Mouse (Mus musculus): ENCODE results near the gene Gli2. TPM values are rescaled to one million over a fixed set of nuclear protein-coding genes. Genes with fewer than 3 reads are reported as not detected.

Gene Gli2
- total and polyA plus RNA-seq, 3 experiments, result 0.11 TPM; not detected in 2

- H3K4me3 ChIP-seq (ENCODE audit: low read depth, low read length), result no peak overlapping the region
- TF ChIP-seq GATA1 (IDR thresholded peaks at IDR 0.05; ENCODE audit: borderline replicate concordance, low read length), result no peak
- TF ChIP-seq TAL1 (conservative IDR thresholded peaks at IDR 0.05; ENCODE audit: low read depth, low read length), result no peak
- no peak for TF ChIP-seq CTCF (IDR thresholded peaks at IDR 0.05; ENCODE audit: low read depth, low read length)
- no peak for TF ChIP-seq POLR2AphosphoS5 (IDR thresholded peaks at IDR 0.05; ENCODE audit: insufficient replicate concordance, low read depth, low read length)
- no peak for TF ChIP-seq GATA2 (IDR thresholded peaks at IDR 0.05; ENCODE audit: borderline replicate concordance, low read depth, low read length)
- DNase-seq (ENCODE audit: low spot score) (no peak), ATAC-seq (ENCODE audit: extremely low read depth, insufficient number of reproducible peaks, low FRiP score, poor library complexity, severe bottlenecking) (no peak)
- peaks cover 79% of the 10 kb centered on the region for H3K9me3 ChIP-seq (replicated peaks)
- no peaks in the 10 kb centered on the region for H3K4me1 ChIP-seq (ENCODE audit: insufficient read depth, low read depth, low read length)
- H3K27me3 ChIP-seq (ENCODE audit: insufficient read depth, low read length), result no peaks in the 10 kb centered on the region
- H3K36me3 ChIP-seq (replicated peaks), result no peaks in the 10 kb centered on the region
Observed at GRCm38 (mm10) chr1:118993775-118994174, 59.6 kb downstream of the Gli2 start.

- ATAC-seq (ENCODE audit: extremely low read depth, insufficient number of reproducible peaks, low FRiP score, poor library complexity, severe bottlenecking) (no peak), DNase-seq (ENCODE audit: low spot score) (no peak)
- Histone ChIP-seq H3K4me3 (ENCODE audit: low read depth, low read length) (no peak overlapping the region), H3K27me3 (ENCODE audit: insufficient read depth, low read length) (no peaks in the 10 kb centered on the region; the same call in 1 of the 2 replicates), H3K9me3 (replicated peaks) (peaks cover 83% of the 10 kb centered on the region), H3K36me3 (replicated peaks) (no peaks in the 10 kb centered on the region), H3K4me1 (ENCODE audit: insufficient read depth, low read depth, low read length) (no peaks in the 10 kb centered on the region)
- TF ChIP-seq TAL1 (conservative IDR thresholded peaks at IDR 0.05; ENCODE audit: low read depth, low read length) (no peak), GATA1 (IDR thresholded peaks at IDR 0.05; ENCODE audit: borderline replicate concordance, low read length) (no peak), CTCF (IDR thresholded peaks at IDR 0.05; ENCODE audit: low read depth, low read length) (no peak), POLR2AphosphoS5 (IDR thresholded peaks at IDR 0.05; ENCODE audit: insufficient replicate concordance, low read depth, low read length) (no peak), GATA2 (IDR thresholded peaks at IDR 0.05; ENCODE audit: borderline replicate concordance, low read depth, low read length) (no peak)
Observed at GRCm38 (mm10) chr1:118988331-118988730, 65.1 kb downstream of the Gli2 start.

- H3K36me3 ChIP-seq (replicated peaks), result no peaks in the 10 kb centered on the region
- TF ChIP-seq POLR2AphosphoS5 (IDR thresholded peaks at IDR 0.05; ENCODE audit: insufficient replicate concordance, low read depth, low read length) (no peak), TAL1 (conservative IDR thresholded peaks at IDR 0.05; ENCODE audit: low read depth, low read length) (no peak), GATA2 (IDR thresholded peaks at IDR 0.05; ENCODE audit: borderline replicate concordance, low read depth, low read length) (no peak), GATA1 (IDR thresholded peaks at IDR 0.05; ENCODE audit: borderline replicate concordance, low read length) (no peak), CTCF (IDR thresholded peaks at IDR 0.05; ENCODE audit: low read depth, low read length) (no peak)
Observed at GRCm38 (mm10) chr1:118987538-118987937, 65.9 kb downstream of the Gli2 start.

GRCm38 (mm10) chr1:118983389-118983788 lies 70.0 kb downstream of the Gli2 start:
- ATAC-seq (ENCODE audit: extremely low read depth, insufficient number of reproducible peaks, low FRiP score, poor library complexity, severe bottlenecking), result no peak
- no peak for TF ChIP-seq GATA1 (IDR thresholded peaks at IDR 0.05; ENCODE audit: borderline replicate concordance, low read length)
- TF ChIP-seq GATA2 (IDR thresholded peaks at IDR 0.05; ENCODE audit: borderline replicate concordance, low read depth, low read length), result no peak
- no peak for TF ChIP-seq POLR2AphosphoS5 (IDR thresholded peaks at IDR 0.05; ENCODE audit: insufficient replicate concordance, low read depth, low read length)
- no peak for TF ChIP-seq CTCF (IDR thresholded peaks at IDR 0.05; ENCODE audit: low read depth, low read length)
- no peak for TF ChIP-seq TAL1 (conservative IDR thresholded peaks at IDR 0.05; ENCODE audit: low read depth, low read length)
- Histone ChIP-seq H3K27me3 (ENCODE audit: insufficient read depth, low read length) (no peaks in the 10 kb centered on the region; the same call in 1 of the 2 replicates), H3K9me3 (replicated peaks) (peaks cover 97% of the 10 kb centered on the region), H3K36me3 (replicated peaks) (no peaks in the 10 kb centered on the region), H3K4me3 (ENCODE audit: low read depth, low read length) (no peak overlapping the region), H3K4me1 (ENCODE audit: insufficient read depth, low read depth, low read length) (no peaks in the 10 kb centered on the region)
- DNase-seq (ENCODE audit: low spot score), result no peak

More at GRCm38 (mm10) chr1:118987538-118987937, 65.9 kb downstream of the Gli2 start:
- DNase-seq (ENCODE audit: low spot score) (no peak), ATAC-seq (ENCODE audit: extremely low read depth, insufficient number of reproducible peaks, low FRiP score, poor library complexity, severe bottlenecking) (no peak)
- H3K4me3 ChIP-seq (ENCODE audit: low read depth, low read length), result no peak overlapping the region
- H3K27me3 ChIP-seq (ENCODE audit: insufficient read depth, low read length), result no peaks in the 10 kb centered on the region; the same call in 1 of the 2 replicates
- peaks cover 87% of the 10 kb centered on the region for H3K9me3 ChIP-seq (replicated peaks)
- no peaks in the 10 kb centered on the region for H3K4me1 ChIP-seq (ENCODE audit: insufficient read depth, low read depth, low read length)

- no peak for DNase-seq (ENCODE audit: low spot score)
- Histone ChIP-seq H3K36me3 (replicated peaks) (no peaks in the 10 kb centered on the region), H3K4me3 (ENCODE audit: low read depth, low read length) (no peak overlapping the region), H3K27me3 (ENCODE audit: insufficient read depth, low read length) (no peaks in the 10 kb centered on the region), H3K9me3 (replicated peaks) (peaks cover 96% of the 10 kb centered on the region), H3K4me1 (ENCODE audit: insufficient read depth, low read depth, low read length) (no peaks in the 10 kb centered on the region)
- ATAC-seq (ENCODE audit: extremely low read depth, insufficient number of reproducible peaks, low FRiP score, poor library complexity, severe bottlenecking), result no peak
- no peak for TF ChIP-seq CTCF (IDR thresholded peaks at IDR 0.05; ENCODE audit: low read depth, low read length)
- TF ChIP-seq TAL1 (conservative IDR thresholded peaks at IDR 0.05; ENCODE audit: low read depth, low read length), result no peak
- no peak for TF ChIP-seq GATA1 (IDR thresholded peaks at IDR 0.05; ENCODE audit: borderline replicate concordance, low read length)
- TF ChIP-seq POLR2AphosphoS5 (IDR thresholded peaks at IDR 0.05; ENCODE audit: insufficient replicate concordance, low read depth, low read length), result no peak
- TF ChIP-seq GATA2 (IDR thresholded peaks at IDR 0.05; ENCODE audit: borderline replicate concordance, low read depth, low read length), result no peak
Observed at GRCm38 (mm10) chr1:118982805-118983211, 70.6 kb downstream of the Gli2 start.

GRCm38 (mm10) chr1:118981943-118982804 lies 71.2 kb downstream of the Gli2 start:
- no peaks in the 10 kb centered on the region for H3K4me1 ChIP-seq (ENCODE audit: insufficient read depth, low read depth, low read length)
- H3K27me3 ChIP-seq (ENCODE audit: insufficient read depth, low read length), result no peaks in the 10 kb centered on the region
- peaks cover 96% of the 10 kb centered on the region for H3K9me3 ChIP-seq (replicated peaks)
- DNase-seq (ENCODE audit: low spot score) (no peak), ATAC-seq (ENCODE audit: extremely low read depth, insufficient number of reproducible peaks, low FRiP score, poor library complexity, severe bottlenecking) (no peak)
- H3K36me3 ChIP-seq (replicated peaks), result no peaks in the 10 kb centered on the region
- TF ChIP-seq GATA2 (IDR thresholded peaks at IDR 0.05; ENCODE audit: borderline replicate concordance, low read depth, low read length) (no peak), CTCF (IDR thresholded peaks at IDR 0.05; ENCODE audit: low read depth, low read length) (no peak)
- H3K4me3 ChIP-seq (ENCODE audit: low read depth, low read length), result no peak overlapping the region
